Mouse (Mus musculus): Measurements from ENCODE around the gene Rbfox1. TPM values are rescaled to one million over a fixed set of nuclear protein-coding genes. Genes with fewer than 3 reads are reported as not detected.

The Rbfox1 gene
- polyA plus RNA-seq, 1 experiment: 0.22 TPM

DNA sequence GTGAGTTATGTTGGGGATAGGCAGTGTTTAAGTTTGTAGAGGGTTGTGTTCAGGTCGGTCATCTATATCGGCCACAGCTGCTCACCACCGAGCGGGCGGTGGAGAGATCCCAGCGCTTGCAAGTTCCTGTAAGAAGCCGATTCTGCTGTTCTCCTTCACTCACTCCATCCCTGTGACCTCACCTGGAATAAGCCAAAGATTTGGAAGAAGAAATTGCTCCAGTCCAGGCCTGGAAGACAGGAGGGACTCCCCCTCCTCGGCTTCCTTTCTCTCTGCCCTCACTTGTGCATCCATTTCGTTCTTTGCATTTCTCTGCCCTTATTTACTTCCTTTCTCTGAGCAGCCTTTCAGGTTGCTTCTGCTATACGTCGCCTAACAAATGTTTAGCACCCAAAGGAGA, 465.1 kb downstream of the Rbfox1 start:
- Histone ChIP-seq H3ac (ENCODE audit: control insufficient read depth, insufficient read length, low read depth) (no peak overlapping the region), H3K36me3 (ENCODE audit: control insufficient read depth, insufficient read depth) (no peaks in the 10 kb centered on the region), H3K4me3 (ENCODE audit: insufficient read depth, poor library complexity, severe bottlenecking) (no peak overlapping the region), H3K79me3 (ENCODE audit: low read depth) (no peaks in the 10 kb centered on the region), H3K27me3 (ENCODE audit: control insufficient read depth, insufficient read depth, insufficient read length) (no peaks in the 10 kb centered on the region), H3K79me2 (ENCODE audit: control insufficient read depth, insufficient read depth) (no peaks in the 10 kb centered on the region)
- no peak for TF ChIP-seq FOSL1 (IDR thresholded peaks at IDR 0.05; ENCODE audit: insufficient read depth, low read length, poor library complexity, severe bottlenecking)
- no peak for TF ChIP-seq MYOD1 (IDR thresholded peaks at IDR 0.05; ENCODE audit: control insufficient read depth, insufficient read length, low read depth)
- TF ChIP-seq MYOG (IDR thresholded peaks at IDR 0.05; ENCODE audit: control insufficient read depth, extremely low read depth, insufficient read length): no peak
- TF ChIP-seq CTCF (IDR thresholded peaks at IDR 0.05; ENCODE audit: control insufficient read depth, insufficient read depth, insufficient read length): no peak
- TF ChIP-seq MAX (IDR thresholded peaks at IDR 0.05): no peak
- TF ChIP-seq USF1 (IDR thresholded peaks at IDR 0.05; ENCODE audit: low read depth): no peak
- TF ChIP-seq CEBPB (IDR thresholded peaks at IDR 0.05; ENCODE audit: low read depth): no peak

DNA sequence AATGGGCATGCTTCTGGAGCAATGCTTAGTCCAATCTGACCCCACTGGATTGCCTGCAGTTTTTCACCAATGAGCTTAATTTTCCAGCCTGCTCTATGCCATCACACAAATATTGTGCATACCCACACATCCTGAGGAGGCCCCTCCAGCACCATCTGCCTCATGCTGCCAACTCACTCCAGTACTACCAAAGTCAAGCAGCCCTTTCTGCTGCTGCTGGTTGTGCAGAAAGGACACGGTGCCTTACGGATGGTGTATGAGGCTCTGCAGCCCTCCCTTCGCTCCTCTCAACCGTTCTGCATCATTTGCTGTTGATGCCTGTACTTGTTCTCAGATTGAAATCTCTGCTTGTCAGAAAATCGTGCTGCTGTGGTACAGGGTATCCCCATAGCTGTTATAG, 468.0 kb downstream of the Rbfox1 start:
- TF ChIP-seq FOSL1 (IDR thresholded peaks at IDR 0.05; ENCODE audit: insufficient read depth, low read length, poor library complexity, severe bottlenecking) (no peak), CEBPB (IDR thresholded peaks at IDR 0.05; ENCODE audit: low read depth) (no peak), USF1 (IDR thresholded peaks at IDR 0.05; ENCODE audit: low read depth) (no peak), CTCF (IDR thresholded peaks at IDR 0.05; ENCODE audit: control insufficient read depth, insufficient read depth, insufficient read length) (no peak), MAX (IDR thresholded peaks at IDR 0.05) (no peak), MYOG (IDR thresholded peaks at IDR 0.05; ENCODE audit: control insufficient read depth, extremely low read depth, insufficient read length) (no peak), MYOD1 (IDR thresholded peaks at IDR 0.05; ENCODE audit: control insufficient read depth, insufficient read length, low read depth) (no peak)
- no peak overlapping the region for H3ac ChIP-seq (ENCODE audit: control insufficient read depth, insufficient read length, low read depth)
- no peaks in the 10 kb centered on the region for H3K79me2 ChIP-seq (ENCODE audit: control insufficient read depth, insufficient read depth)
- H3K36me3 ChIP-seq (ENCODE audit: control insufficient read depth, insufficient read depth): no peaks in the 10 kb centered on the region
- no peaks in the 10 kb centered on the region for H3K79me3 ChIP-seq (ENCODE audit: low read depth)
- no peaks in the 10 kb centered on the region for H3K27me3 ChIP-seq (ENCODE audit: control insufficient read depth, insufficient read depth, insufficient read length)
- no peak overlapping the region for H3K4me3 ChIP-seq (ENCODE audit: insufficient read depth, poor library complexity, severe bottlenecking)

GRCm38 (mm10) chr16:6356931-6357330, 471.8 kb downstream of the Rbfox1 start:
- TF ChIP-seq MYOG (IDR thresholded peaks at IDR 0.05; ENCODE audit: control insufficient read depth, extremely low read depth, insufficient read length) (no peak), CEBPB (IDR thresholded peaks at IDR 0.05; ENCODE audit: low read depth) (no peak), USF1 (IDR thresholded peaks at IDR 0.05; ENCODE audit: low read depth) (no peak), CTCF (IDR thresholded peaks at IDR 0.05; ENCODE audit: control insufficient read depth, insufficient read depth, insufficient read length) (no peak), MAX (IDR thresholded peaks at IDR 0.05) (no peak), FOSL1 (IDR thresholded peaks at IDR 0.05; ENCODE audit: insufficient read depth, low read length, poor library complexity, severe bottlenecking) (no peak), MYOD1 (IDR thresholded peaks at IDR 0.05; ENCODE audit: control insufficient read depth, insufficient read length, low read depth) (no peak)
- no peaks in the 10 kb centered on the region for H3K36me3 ChIP-seq (ENCODE audit: control insufficient read depth, insufficient read depth)
- H3K79me2 ChIP-seq (ENCODE audit: control insufficient read depth, insufficient read depth): no peaks in the 10 kb centered on the region
- no peak overlapping the region for H3ac ChIP-seq (ENCODE audit: control insufficient read depth, insufficient read length, low read depth)
- no peaks in the 10 kb centered on the region for H3K27me3 ChIP-seq (ENCODE audit: control insufficient read depth, insufficient read depth, insufficient read length)
- H3K79me3 ChIP-seq (ENCODE audit: low read depth): no peaks in the 10 kb centered on the region
- no peak overlapping the region for H3K4me3 ChIP-seq (ENCODE audit: insufficient read depth, poor library complexity, severe bottlenecking)

DNA sequence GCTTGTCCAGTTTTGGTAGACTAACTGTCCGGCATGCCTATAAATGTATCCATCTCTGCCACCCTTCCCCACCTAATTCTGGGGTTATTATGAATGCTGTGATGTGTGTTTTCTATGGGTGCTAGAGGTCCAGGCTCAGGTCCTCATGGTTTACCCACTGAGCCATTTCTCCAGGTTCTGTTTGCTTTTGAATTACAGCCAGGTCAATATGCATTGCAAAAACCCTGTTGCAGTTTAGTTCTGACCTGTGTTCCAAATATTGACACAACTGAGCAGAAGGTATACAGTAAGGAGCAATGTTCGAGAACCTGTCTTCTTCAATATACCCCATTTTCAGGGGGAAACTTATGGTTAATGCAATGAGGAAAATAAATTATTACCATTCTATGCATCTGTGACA, 480.6 kb downstream of the Rbfox1 start:
- Histone ChIP-seq H3K79me3 (ENCODE audit: low read depth) (no peaks in the 10 kb centered on the region), H3K4me3 (ENCODE audit: insufficient read depth, poor library complexity, severe bottlenecking) (no peak overlapping the region)

GRCm38 (mm10) chr16:6366649-6367048, 481.5 kb downstream of the Rbfox1 start:
- no peak for TF ChIP-seq MYOD1 (IDR thresholded peaks at IDR 0.05; ENCODE audit: control insufficient read depth, insufficient read length, low read depth)
- TF ChIP-seq MAX (IDR thresholded peaks at IDR 0.05): no peak
- no peak for TF ChIP-seq CEBPB (IDR thresholded peaks at IDR 0.05; ENCODE audit: low read depth)
- no peak for TF ChIP-seq CTCF (IDR thresholded peaks at IDR 0.05; ENCODE audit: control insufficient read depth, insufficient read depth, insufficient read length)
- TF ChIP-seq USF1 (IDR thresholded peaks at IDR 0.05; ENCODE audit: low read depth): no peak
- TF ChIP-seq FOSL1 (IDR thresholded peaks at IDR 0.05; ENCODE audit: insufficient read depth, low read length, poor library complexity, severe bottlenecking): no peak
- no peak for TF ChIP-seq MYOG (IDR thresholded peaks at IDR 0.05; ENCODE audit: control insufficient read depth, extremely low read depth, insufficient read length)
- no peaks in the 10 kb centered on the region for H3K27me3 ChIP-seq (ENCODE audit: control insufficient read depth, insufficient read depth, insufficient read length)
- H3K4me3 ChIP-seq (ENCODE audit: insufficient read depth, poor library complexity, severe bottlenecking): no peak overlapping the region
- H3K36me3 ChIP-seq (ENCODE audit: control insufficient read depth, insufficient read depth): no peaks in the 10 kb centered on the region
- no peak overlapping the region for H3ac ChIP-seq (ENCODE audit: control insufficient read depth, insufficient read length, low read depth)
- H3K79me3 ChIP-seq (ENCODE audit: low read depth): no peaks in the 10 kb centered on the region
- no peaks in the 10 kb centered on the region for H3K79me2 ChIP-seq (ENCODE audit: control insufficient read depth, insufficient read depth)

More for the DNA sequence above, 480.6 kb downstream of the Rbfox1 start:
- no peak overlapping the region for H3ac ChIP-seq (ENCODE audit: control insufficient read depth, insufficient read length, low read depth)
- no peaks in the 10 kb centered on the region for H3K27me3 ChIP-seq (ENCODE audit: control insufficient read depth, insufficient read depth, insufficient read length)
- TF ChIP-seq MYOG (IDR thresholded peaks at IDR 0.05; ENCODE audit: control insufficient read depth, extremely low read depth, insufficient read length) (no peak), CTCF (IDR thresholded peaks at IDR 0.05; ENCODE audit: control insufficient read depth, insufficient read depth, insufficient read length) (no peak)
- no peaks in the 10 kb centered on the region for H3K79me2 ChIP-seq (ENCODE audit: control insufficient read depth, insufficient read depth)
- H3K36me3 ChIP-seq (ENCODE audit: control insufficient read depth, insufficient read depth): no peaks in the 10 kb centered on the region

GRCm38 (mm10) chr16:6380924-6381323, 495.8 kb downstream of the Rbfox1 start:
- Histone ChIP-seq H3K79me3 (ENCODE audit: low read depth) (no peaks in the 10 kb centered on the region), H3K79me2 (ENCODE audit: control insufficient read depth, insufficient read depth) (no peaks in the 10 kb centered on the region), H3ac (ENCODE audit: control insufficient read depth, insufficient read length, low read depth) (no peak overlapping the region), H3K27me3 (ENCODE audit: control insufficient read depth, insufficient read depth, insufficient read length) (no peaks in the 10 kb centered on the region), H3K36me3 (ENCODE audit: control insufficient read depth, insufficient read depth) (no peaks in the 10 kb centered on the region), H3K4me3 (ENCODE audit: insufficient read depth, poor library complexity, severe bottlenecking) (no peak overlapping the region)
- no peak for TF ChIP-seq MAX (IDR thresholded peaks at IDR 0.05)
- TF ChIP-seq CEBPB (IDR thresholded peaks at IDR 0.05; ENCODE audit: low read depth): no peak
- TF ChIP-seq USF1 (IDR thresholded peaks at IDR 0.05; ENCODE audit: low read depth): no peak
- no peak for TF ChIP-seq FOSL1 (IDR thresholded peaks at IDR 0.05; ENCODE audit: insufficient read depth, low read length, poor library complexity, severe bottlenecking)
- no peak for TF ChIP-seq MYOD1 (IDR thresholded peaks at IDR 0.05; ENCODE audit: control insufficient read depth, insufficient read length, low read depth)
- no peak for TF ChIP-seq MYOG (IDR thresholded peaks at IDR 0.05; ENCODE audit: control insufficient read depth, extremely low read depth, insufficient read length)
- TF ChIP-seq CTCF (IDR thresholded peaks at IDR 0.05; ENCODE audit: control insufficient read depth, insufficient read depth, insufficient read length): no peak

All from C2C12 (cell line).